Mouse (Mus musculus) limb, embryonic 11.5 days (tissue): ENCODE results near the gene Kmt2b. TPM values are rescaled to one million over a fixed set of nuclear protein-coding genes. Genes with fewer than 3 reads are reported as not detected.

Experiments used
- ATAC-seq: fragments of 200-750 bp; cut with Nextera tagmentation; 2 replicates; pipeline ENCODE4 v1.8.0; 2017; ENCODE audit warnings: low read depth; ENCODE audit not compliant: insufficient number of reproducible peaks, low FRiP score, low TSS enrichment
- DNase-seq: peaks from one replicate; pipeline ENCODE4 v3.0.0-alpha.2; 2015; ENCODE audit warnings: low spot score
- H3K27ac ChIP-seq: fragments of 300-500 bp; sonication (generic); replicated peaks from 2 replicates; pipeline ENCODE4 v1.5.1; 2014; ENCODE audit warnings: low read depth, mild to moderate bottlenecking, low read length
- H3K27me3 ChIP-seq: fragments of 300-500 bp; sonication (generic); 2 replicates; pipeline ENCODE4 v1.6.1; 2014; ENCODE audit warnings: mild to moderate bottlenecking, low read length, mixed read lengths; ENCODE audit not compliant: control insufficient read depth, insufficient read depth
- H3K36me3 ChIP-seq: fragments of 300-500 bp; sonication (generic); 2 replicates; pipeline ENCODE4 v1.6.1; 2014; ENCODE audit warnings: mild to moderate bottlenecking, low read length, moderate library complexity, mixed read lengths; ENCODE audit not compliant: control insufficient read depth, insufficient read depth
- H3K4me1 ChIP-seq: fragments of 300-500 bp; sonication (generic); 2 replicates; pipeline ENCODE4 v1.6.1; 2014; ENCODE audit warnings: low read length, mixed read lengths; ENCODE audit not compliant: control insufficient read depth, insufficient read depth
- H3K4me2 ChIP-seq: fragments of 300-500 bp; sonication (generic); 2 replicates; pipeline ENCODE4 v1.6.1; 2014; ENCODE audit warnings: low read depth, mild to moderate bottlenecking, moderate library complexity; ENCODE audit not compliant: severe bottlenecking
- H3K4me3 ChIP-seq: fragments of 300-500 bp; sonication (generic); 2 replicates; pipeline ENCODE4 v1.5.1; 2014; ENCODE audit warnings: low read depth, low read length
- H3K9ac ChIP-seq: fragments of 300-500 bp; sonication (generic); 2 replicates; pipeline ENCODE4 v1.6.1; 2014; ENCODE audit warnings: mild to moderate bottlenecking, low read length
- H3K9me3 ChIP-seq: fragments of 300-500 bp; sonication (generic); 2 replicates; pipeline ENCODE4 v1.6.1; 2016; ENCODE audit warnings: low read length; ENCODE audit not compliant: control insufficient read depth
- WGBS: fragments of 180-500 bp; shearing (Covaris S2); extraction: QIAGEN DNeasy Blood & Tissue Kit; methylation state at CpG from one replicate; pipeline ENCODE4 v1.1.7; 2014; 5-methylcytosine and 5-hydroxymethylcytosine counted together
- polyA plus RNA-seq: library from polyadenylated mRNA; unstranded; fragments of >200 nt; fragmentation: Nextera tagmentation; extraction: Ambion mirVana; gene quantifications from 2 replicates; pipeline ENCODE4 v1.2.1, GENCODE M21; 2014

Gene Kmt2b
- polyA plus RNA-seq, 1 experiment from 2014 or later = 11.9 TPM

DNA sequence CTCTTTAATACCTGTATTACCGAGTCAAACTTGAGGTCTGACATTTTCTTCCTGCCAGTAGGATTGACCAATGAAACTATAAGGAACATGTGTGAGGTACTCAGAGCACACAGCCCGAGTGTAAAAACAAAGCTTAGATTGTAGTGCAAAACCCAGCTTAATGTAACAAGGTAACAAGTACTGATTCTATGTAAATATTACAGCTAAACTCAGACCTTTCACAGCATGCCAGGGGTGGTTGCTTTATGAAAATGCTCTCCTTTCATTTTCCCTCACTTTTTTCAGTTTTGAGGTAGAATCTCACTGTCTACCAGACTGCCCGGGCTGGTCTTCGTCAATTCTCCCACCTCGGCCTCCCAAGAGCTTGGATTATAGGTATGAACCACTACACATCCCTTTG, 7.6 kb upstream of the Kmt2b start:
- Histone ChIP-seq H3K9me3 (no peaks in the 10 kb centered on the region), H3K4me3 (no peak overlapping the region), H3K36me3 (no peaks in the 10 kb centered on the region), H3K27ac (no peak overlapping the region), H3K4me2 (no peak overlapping the region), H3K4me1 (no peaks in the 10 kb centered on the region), H3K27me3 (no peaks in the 10 kb centered on the region), H3K9ac (no peak overlapping the region)
- DNase-seq = no peak
- 80% methylated on average over 5 of the region's 5 CpGs for WGBS
- no peak for ATAC-seq

DNA sequence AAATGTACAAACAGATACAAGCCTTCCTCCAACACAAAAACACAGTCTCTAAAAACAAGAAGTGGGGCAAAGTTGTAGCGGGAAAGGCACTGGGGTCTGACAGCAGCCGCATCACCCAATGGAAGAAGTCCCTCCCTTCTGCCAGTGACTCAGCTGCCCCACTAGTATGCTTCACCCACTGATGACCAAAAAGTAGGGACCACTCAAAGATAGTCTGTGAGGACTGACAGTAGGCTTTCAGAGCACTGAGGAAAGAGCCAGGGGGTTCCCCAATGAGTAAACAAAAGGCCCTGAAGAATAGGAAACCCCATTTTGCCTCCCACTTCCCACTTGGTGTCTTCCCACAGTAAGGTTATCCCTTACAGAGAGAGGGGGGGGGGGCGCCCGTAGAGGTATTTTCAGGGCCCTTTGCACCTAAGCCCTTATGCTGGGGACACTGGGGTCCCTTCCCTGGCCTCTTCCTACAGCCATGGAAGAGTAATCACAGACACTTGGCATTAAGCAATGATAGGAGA, 6.0 kb upstream of the Kmt2b start:
- WGBS = 73% methylated on average over 4 of the region's 4 CpGs
- ATAC-seq = no peak

GRCm38 (mm10) chr7:30593579-30594509, 5.3 kb upstream of the Kmt2b start:
- 75% methylated on average over 10 of the region's 10 CpGs for WGBS
- ATAC-seq = no peak
- H3K9me3 ChIP-seq = no peaks in the 10 kb centered on the region

More for the DNA sequence above, 6.0 kb upstream of the Kmt2b start:
- Histone ChIP-seq H3K27ac (no peak overlapping the region), H3K27me3 (no peaks in the 10 kb centered on the region), H3K36me3 (no peaks in the 10 kb centered on the region), H3K9me3 (no peaks in the 10 kb centered on the region), H3K4me1 (0 out of 2 replicates have a peak, but pooled peaks cover 4% of the 10 kb centered on the region), H3K4me2 (no peak overlapping the region), H3K9ac (no peak overlapping the region), H3K4me3 (no peak overlapping the region)
- no peak for DNase-seq

GRCm38 (mm10) chr7:30592772-30593423, 4.4 kb upstream of the Kmt2b start:
- no peak overlapping the region for H3K4me2 ChIP-seq
- H3K36me3 ChIP-seq = no peaks in the 10 kb centered on the region
- H3K9ac ChIP-seq = no peak overlapping the region
- no peak for ATAC-seq
- DNase-seq = no peak
- no peak overlapping the region for H3K4me3 ChIP-seq
- H3K4me1 ChIP-seq = 0 out of 2 replicates have a peak, but pooled peaks cover 4% of the 10 kb centered on the region
- no peak overlapping the region for H3K27ac ChIP-seq
- H3K9me3 ChIP-seq = no peaks in the 10 kb centered on the region
- H3K27me3 ChIP-seq = no peaks in the 10 kb centered on the region
- 49% methylated on average over 5 of the region's 5 CpGs for WGBS

More at GRCm38 (mm10) chr7:30593579-30594509, 5.3 kb upstream of the Kmt2b start:
- Histone ChIP-seq H3K4me2 (no peak overlapping the region), H3K27me3 (no peaks in the 10 kb centered on the region), H3K4me3 (no peak overlapping the region), H3K9ac (no peak overlapping the region), H3K36me3 (no peaks in the 10 kb centered on the region), H3K27ac (no peak overlapping the region), H3K4me1 (0 out of 2 replicates have a peak, but pooled peaks cover 4% of the 10 kb centered on the region)
- DNase-seq = no peak

DNA sequence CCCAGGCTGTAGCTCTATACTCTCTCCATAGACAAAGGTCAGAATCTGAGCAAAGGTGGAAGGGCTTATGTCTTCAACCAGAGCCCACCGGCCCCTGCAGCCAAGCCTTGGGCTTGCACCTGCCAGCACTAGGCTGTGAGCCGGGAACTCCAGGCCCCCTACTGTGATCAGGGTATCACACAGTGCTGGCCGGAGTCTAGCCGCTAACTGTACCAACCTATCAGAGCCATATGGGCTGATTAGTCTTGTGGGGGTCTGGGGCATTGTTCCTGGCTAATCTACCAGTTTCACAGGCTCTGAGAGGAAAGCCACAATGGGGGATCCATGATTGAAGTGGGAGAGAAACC, 3.1 kb upstream of the Kmt2b start:
- Histone ChIP-seq H3K36me3 (0 out of 2 replicates have a peak, but pooled peaks cover 3% of the 10 kb centered on the region), H3K27me3 (no peaks in the 10 kb centered on the region), H3K9me3 (no peaks in the 10 kb centered on the region), H3K4me2 (no peak overlapping the region), H3K4me3 (no peak overlapping the region), H3K9ac (no peak overlapping the region), H3K4me1 (peaks cover 11% of the 10 kb centered on the region), H3K27ac (no peak overlapping the region)
- DNase-seq = no peak
- WGBS = 52% methylated on average over 4 of the region's 4 CpGs
- no peak for ATAC-seq

- Histone ChIP-seq H3K36me3 (peaks cover 6% of the 10 kb centered on the region; the same call in 1 of the 2 replicates), H3K27me3 (no peaks in the 10 kb centered on the region), H3K4me1 (peaks cover 11% of the 10 kb centered on the region), H3K4me3 (no peak overlapping the region), H3K4me2 (no peak overlapping the region), H3K9me3 (no peaks in the 10 kb centered on the region), H3K9ac (no peak overlapping the region), H3K27ac (no peak overlapping the region)
- ATAC-seq (no peak), DNase-seq (no peak)
- WGBS = 81% methylated on average over 9 of the region's 9 CpGs
These were observed 2.5 kb upstream of the Kmt2b start for GRCm38 (mm10) chr7:30590927-30591604.

DNA sequence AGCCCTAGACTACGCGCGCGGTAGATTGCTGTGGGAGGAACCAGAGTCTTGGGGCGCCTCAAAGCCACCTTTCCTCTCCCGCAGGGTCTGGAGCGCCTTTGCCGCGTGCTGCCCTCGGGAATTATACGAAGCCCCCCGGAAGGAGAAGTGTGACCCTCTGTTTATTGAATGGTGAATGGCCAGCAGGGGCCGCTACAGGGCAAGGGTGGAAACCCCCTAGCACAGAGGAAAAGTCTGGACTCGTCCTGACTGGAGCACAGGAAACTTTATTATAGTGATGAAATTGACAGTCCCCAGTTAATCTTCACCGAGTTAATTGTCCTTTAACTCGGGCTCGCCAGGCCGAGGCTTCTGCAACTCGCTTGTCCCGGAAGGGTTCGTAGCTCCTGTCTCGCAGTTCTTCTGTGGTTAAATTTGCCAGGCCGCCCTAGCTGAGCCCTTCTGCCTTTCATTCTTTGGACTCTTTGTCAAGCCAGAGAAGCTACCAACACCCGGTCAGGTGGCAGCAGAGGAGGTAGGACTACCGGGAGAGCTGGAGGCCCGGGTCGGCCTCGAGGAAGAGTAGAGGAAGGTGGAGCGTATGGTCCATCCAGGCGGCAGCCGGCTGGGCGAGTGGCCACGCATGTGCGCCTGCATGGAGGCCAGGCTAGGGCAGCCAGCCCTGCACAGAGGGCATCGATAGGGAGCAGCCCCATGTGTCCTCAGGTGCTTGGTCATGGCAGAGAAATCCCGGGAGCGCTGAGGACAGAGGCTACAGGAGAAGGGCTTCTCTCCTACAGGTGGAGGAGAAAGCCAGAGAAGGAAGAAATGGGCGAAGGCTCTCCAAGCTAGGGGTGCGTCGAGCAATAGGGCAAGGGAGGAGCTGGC, 1.1 kb upstream of the Kmt2b start:
- no peaks in the 10 kb centered on the region for H3K27me3 ChIP-seq
- no peaks in the 10 kb centered on the region for H3K9me3 ChIP-seq
- H3K4me3 ChIP-seq = peak overlapping the region; percentile 84
- ATAC-seq (peak; percentile 65), DNase-seq (peak; percentile 93)
- WGBS = 28% methylated on average over 40 of the region's 40 CpGs
- peaks cover 11% of the 10 kb centered on the region for H3K4me1 ChIP-seq
- 0 out of 2 replicates have a peak overlapping the region, but pooled peaks have one; percentile 91 for H3K27ac ChIP-seq
- peak overlapping the region; percentile 45 for H3K9ac ChIP-seq
- H3K4me2 ChIP-seq = peak overlapping the region; percentile 55
- H3K36me3 ChIP-seq = peaks cover 15% of the 10 kb centered on the region
